Mouse (Mus musculus) forebrain, embryonic 10.5 days (tissue): ENCODE results near the gene Trim24. TPM values are rescaled to one million over a fixed set of nuclear protein-coding genes. Genes with fewer than 3 reads are reported as not detected.

Source experiments
- DNase-seq: peaks from one replicate; pipeline ENCODE4 v3.0.0-alpha.2; 2017; ENCODE audit warnings: low spot score; ENCODE audit errors: extremely low spot score
- H3K27ac ChIP-seq: fragments of 300-500 bp; sonication (generic); 2 replicates; pipeline ENCODE4 v1.5.1; 2016; ENCODE audit warnings: mild to moderate bottlenecking
- H3K27me3 ChIP-seq: fragments of 300-500 bp; sonication (generic); 2 replicates; pipeline ENCODE4 v1.6.1; 2016; ENCODE audit warnings: mild to moderate bottlenecking; ENCODE audit not compliant: poor library complexity, severe bottlenecking
- H3K36me3 ChIP-seq: fragments of 300-500 bp; sonication (generic); replicated peaks from 2 replicates; pipeline ENCODE4 v1.6.1; 2016; ENCODE audit warnings: mild to moderate bottlenecking, moderate library complexity
- H3K4me1 ChIP-seq: fragments of 300-500 bp; sonication (generic); 2 replicates; pipeline ENCODE4 v1.6.1; 2016
- H3K4me3 ChIP-seq: fragments of 300-500 bp; sonication (generic); 2 replicates; pipeline ENCODE4 v1.5.1; 2016; ENCODE audit warnings: mild to moderate bottlenecking, moderate library complexity
- H3K9me3 ChIP-seq: fragments of 300-500 bp; sonication (generic); 2 replicates; pipeline ENCODE4 v1.6.1; 2016; ENCODE audit warnings: mild to moderate bottlenecking, moderate library complexity
- WGBS: fragments of 180-500 bp; shearing (Covaris S2); methylation state at CpG from one replicate; pipeline ENCODE4 v1.1.7; 2016; 5-methylcytosine and 5-hydroxymethylcytosine counted together
- polyA plus RNA-seq: library from polyadenylated mRNA; unstranded; fragments of >200 nt; fragmentation: Nextera tagmentation; extraction: Ambion mirVana; gene quantifications from 2 replicates; pipeline ENCODE4 v1.2.1, GENCODE M21; 2016

The Trim24 gene
- polyA plus RNA-seq, 1 experiment from 2014 or later: 19.6 TPM

GRCm38 (mm10) chr6:37880586-37880985 lies 10.0 kb downstream of the Trim24 start:
- WGBS: 98% methylated on average over 3 of the region's 3 CpGs
- no peaks in the 10 kb centered on the region for H3K4me1 ChIP-seq
- DNase-seq: no peak
- no peak overlapping the region for H3K27ac ChIP-seq
- H3K4me3 ChIP-seq: no peak overlapping the region
- H3K27me3 ChIP-seq: no peaks in the 10 kb centered on the region
- H3K36me3 ChIP-seq: peaks cover 94% of the 10 kb centered on the region
- H3K9me3 ChIP-seq: peaks cover 91% of the 10 kb centered on the region

- H3K9me3 ChIP-seq: peaks cover 50% of the 10 kb centered on the region
- peaks cover 4% of the 10 kb centered on the region; the same call in 1 of the 2 replicates for H3K4me1 ChIP-seq
- H3K4me3 ChIP-seq: no peak overlapping the region
- no peaks in the 10 kb centered on the region for H3K27me3 ChIP-seq
- 91% methylated on average over 2 of the region's 2 CpGs for WGBS
- no peak for DNase-seq
- no peak overlapping the region for H3K27ac ChIP-seq
- H3K36me3 ChIP-seq: peaks cover 56% of the 10 kb centered on the region
Observed at GRCm38 (mm10) chr6:37893586-37893985, 23.0 kb downstream of the Trim24 start.

- 89% methylated on average over 5 of the region's 5 CpGs for WGBS
- no peak for DNase-seq
- peaks cover 4% of the 10 kb centered on the region; the same call in 1 of the 2 replicates for H3K4me1 ChIP-seq
Observed at GRCm38 (mm10) chr6:37895646-37896435, 25.2 kb downstream of the Trim24 start.

GRCm38 (mm10) chr6:37900221-37900620 lies 29.6 kb downstream of the Trim24 start:
- peaks cover 7% of the 10 kb centered on the region; the same call in 1 of the 2 replicates for H3K9me3 ChIP-seq

More at GRCm38 (mm10) chr6:37895646-37896435, 25.2 kb downstream of the Trim24 start:
- Histone ChIP-seq H3K4me3 (no peak overlapping the region), H3K27ac (no peak overlapping the region), H3K9me3 (peaks cover 30% of the 10 kb centered on the region), H3K27me3 (no peaks in the 10 kb centered on the region), H3K36me3 (peaks cover 40% of the 10 kb centered on the region)

GRCm38 (mm10) chr6:37901791-37902190 lies 31.2 kb downstream of the Trim24 start:
- H3K4me1 ChIP-seq: no peaks in the 10 kb centered on the region
- peaks cover 58% of the 10 kb centered on the region for H3K36me3 ChIP-seq
- H3K27ac ChIP-seq: no peak overlapping the region
- no peaks in the 10 kb centered on the region for H3K27me3 ChIP-seq
- WGBS: 91% methylated on average over 2 of the region's 2 CpGs
- no peak overlapping the region for H3K4me3 ChIP-seq
- H3K9me3 ChIP-seq: peaks cover 16% of the 10 kb centered on the region; the same call in 1 of the 2 replicates
- DNase-seq: no peak

More at GRCm38 (mm10) chr6:37900221-37900620, 29.6 kb downstream of the Trim24 start:
- no peak for DNase-seq
- Histone ChIP-seq H3K4me1 (peaks cover 4% of the 10 kb centered on the region; the same call in 1 of the 2 replicates), H3K36me3 (peaks cover 45% of the 10 kb centered on the region), H3K27ac (no peak overlapping the region), H3K4me3 (no peak overlapping the region), H3K27me3 (no peaks in the 10 kb centered on the region)
- WGBS: 98% methylated on average over 2 of the region's 2 CpGs

- Histone ChIP-seq H3K27me3 (no peaks in the 10 kb centered on the region), H3K9me3 (peaks cover 16% of the 10 kb centered on the region; the same call in 1 of the 2 replicates), H3K36me3 (peaks cover 68% of the 10 kb centered on the region), H3K27ac (no peak overlapping the region), H3K4me1 (no peaks in the 10 kb centered on the region), H3K4me3 (no peak overlapping the region)
- DNase-seq: no peak
- 78% methylated on average over 1 of the region's 1 CpGs for WGBS
Observed at GRCm38 (mm10) chr6:37903810-37904209, 33.2 kb downstream of the Trim24 start.

GRCm38 (mm10) chr6:37913525-37913924 lies 42.9 kb downstream of the Trim24 start:
- 91% methylated on average over 2 of the region's 2 CpGs for WGBS
- DNase-seq: no peak
- no peaks in the 10 kb centered on the region for H3K4me1 ChIP-seq
- H3K9me3 ChIP-seq: no peaks in the 10 kb centered on the region; the same call in 1 of the 2 replicates
- H3K27me3 ChIP-seq: no peaks in the 10 kb centered on the region
- no peak overlapping the region for H3K27ac ChIP-seq
- peaks cover 81% of the 10 kb centered on the region for H3K36me3 ChIP-seq
- no peak overlapping the region for H3K4me3 ChIP-seq

- DNase-seq: no peak
- 100% methylated on average over 1 of the region's 1 CpGs for WGBS
- Histone ChIP-seq H3K36me3 (peaks cover 91% of the 10 kb centered on the region), H3K27ac (no peak overlapping the region), H3K27me3 (no peaks in the 10 kb centered on the region), H3K9me3 (peaks cover 5% of the 10 kb centered on the region; the same call in 1 of the 2 replicates), H3K4me1 (no peaks in the 10 kb centered on the region), H3K4me3 (no peak overlapping the region)
Observed at GRCm38 (mm10) chr6:37925104-37925503, 54.5 kb downstream of the Trim24 start.

- Histone ChIP-seq H3K9me3 (peaks cover 5% of the 10 kb centered on the region; the same call in 1 of the 2 replicates), H3K36me3 (peaks cover 94% of the 10 kb centered on the region), H3K27me3 (no peaks in the 10 kb centered on the region), H3K27ac (no peak overlapping the region), H3K4me1 (no peaks in the 10 kb centered on the region), H3K4me3 (no peak overlapping the region)
- no peak for DNase-seq
- 96% methylated on average over 1 of the region's 1 CpGs for WGBS
Observed at GRCm38 (mm10) chr6:37926751-37927150, 56.1 kb downstream of the Trim24 start.

- Histone ChIP-seq H3K36me3 (peaks cover 65% of the 10 kb centered on the region), H3K4me1 (peaks cover 22% of the 10 kb centered on the region), H3K9me3 (peaks cover 12% of the 10 kb centered on the region; the same call in 1 of the 2 replicates), H3K27me3 (no peaks in the 10 kb centered on the region), H3K27ac (peak overlapping the region; percentile 13; the same call in 1 of the 2 replicates), H3K4me3 (no peak overlapping the region)
- DNase-seq: peak; percentile 21
- WGBS: 17% methylated on average over 6 of the region's 6 CpGs
Observed at GRCm38 (mm10) chr6:37936498-37936897, 65.9 kb downstream of the Trim24 start.

GRCm38 (mm10) chr6:37951306-37951705 lies 80.7 kb downstream of the Trim24 start:
- no peak for DNase-seq
- Histone ChIP-seq H3K36me3 (peaks cover 98% of the 10 kb centered on the region), H3K9me3 (no peaks in the 10 kb centered on the region), H3K27ac (no peak overlapping the region), H3K4me1 (no peaks in the 10 kb centered on the region), H3K27me3 (no peaks in the 10 kb centered on the region), H3K4me3 (no peak overlapping the region)
- 89% methylated on average over 6 of the region's 6 CpGs for WGBS

GRCm38 (mm10) chr6:37967386-37967785 lies 96.8 kb downstream of the Trim24 start:
- H3K4me1 ChIP-seq: no peaks in the 10 kb centered on the region
- H3K27me3 ChIP-seq: no peaks in the 10 kb centered on the region
- H3K4me3 ChIP-seq: no peak overlapping the region
- no peak for DNase-seq
- no peaks in the 10 kb centered on the region for H3K9me3 ChIP-seq
- no peak overlapping the region for H3K27ac ChIP-seq
- peaks cover 90% of the 10 kb centered on the region for H3K36me3 ChIP-seq
- WGBS: 91% methylated on average over 4 of the region's 4 CpGs

- Histone ChIP-seq H3K27me3 (no peaks in the 10 kb centered on the region), H3K36me3 (no peaks in the 10 kb centered on the region), H3K4me3 (no peak overlapping the region), H3K4me1 (no peaks in the 10 kb centered on the region), H3K9me3 (no peaks in the 10 kb centered on the region), H3K27ac (no peak overlapping the region)
- peak; percentile 55 for DNase-seq
- WGBS: 10% methylated on average over 6 of the region's 6 CpGs
Observed at GRCm38 (mm10) chr6:38007459-38007858, 136.8 kb downstream of the Trim24 start.
